Mouse (Mus musculus) kidney, adult 8-10 months (tissue): ENCODE data around the gene Kdr.
A peak's percentile ranks its signal among the peaks of the same experiment; 100 is the strongest.

Experiments used
- DNase-seq, 2 experiments: peaks; one replicate each; pipeline ENCODE4 v3.0.0; 2022

Gene Kdr

DNA sequence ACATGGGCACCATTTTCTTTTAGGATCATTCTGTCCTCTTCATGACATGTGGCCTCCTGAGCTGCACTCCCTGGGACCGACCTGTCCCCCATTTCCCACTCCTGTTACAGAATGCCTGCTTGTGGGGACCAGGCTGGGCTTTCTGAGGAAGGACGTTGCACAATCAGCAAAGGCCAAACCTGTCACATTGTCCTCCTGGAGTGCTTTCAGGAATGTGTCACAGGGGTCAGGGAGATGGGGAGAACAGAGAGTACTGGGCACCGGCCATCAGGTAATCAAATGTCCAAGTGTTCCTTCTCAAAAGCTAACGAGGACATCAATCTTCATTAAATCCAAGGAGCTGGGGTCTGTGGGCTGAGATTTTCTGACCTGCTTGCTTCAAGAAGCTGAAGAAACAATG is 72.2 kb downstream of the Kdr start:
- peak; percentile 34 to 46 for DNase-seq

DNA sequence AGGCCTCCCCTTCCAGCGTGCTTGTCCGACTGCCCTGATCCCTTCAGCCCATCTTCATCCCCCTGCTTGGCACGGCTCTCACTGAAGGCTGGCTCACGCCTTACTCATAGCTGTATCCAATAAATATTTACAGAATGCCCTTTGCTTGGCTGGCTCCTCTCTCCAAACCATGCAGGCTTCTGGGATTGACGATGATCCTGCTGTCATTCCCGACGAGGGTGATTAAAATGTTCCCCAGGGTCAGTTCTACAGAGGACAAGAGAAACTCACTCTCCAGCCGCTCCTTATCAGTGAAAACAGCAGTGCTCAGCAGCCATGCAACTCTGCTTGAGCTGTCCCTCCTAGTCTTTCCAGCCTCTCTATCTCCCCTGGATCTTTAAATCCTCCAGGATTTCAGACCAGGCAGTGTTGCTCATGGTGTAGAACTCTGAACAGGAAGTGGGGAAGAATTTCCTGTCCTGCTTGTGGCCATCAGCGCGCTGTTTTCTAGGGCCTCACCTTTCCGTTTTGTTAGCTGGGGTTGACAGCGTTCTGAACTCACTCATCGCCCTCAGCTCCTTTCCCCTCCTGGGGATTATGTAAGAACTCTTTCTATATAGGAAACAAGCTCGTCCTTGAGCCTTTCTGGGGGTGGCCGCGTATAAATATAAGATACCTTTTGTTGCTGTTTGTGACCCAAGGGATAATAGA is 77.9 kb downstream of the Kdr start:
- peak; percentile 12 to 28 for DNase-seq

DNA sequence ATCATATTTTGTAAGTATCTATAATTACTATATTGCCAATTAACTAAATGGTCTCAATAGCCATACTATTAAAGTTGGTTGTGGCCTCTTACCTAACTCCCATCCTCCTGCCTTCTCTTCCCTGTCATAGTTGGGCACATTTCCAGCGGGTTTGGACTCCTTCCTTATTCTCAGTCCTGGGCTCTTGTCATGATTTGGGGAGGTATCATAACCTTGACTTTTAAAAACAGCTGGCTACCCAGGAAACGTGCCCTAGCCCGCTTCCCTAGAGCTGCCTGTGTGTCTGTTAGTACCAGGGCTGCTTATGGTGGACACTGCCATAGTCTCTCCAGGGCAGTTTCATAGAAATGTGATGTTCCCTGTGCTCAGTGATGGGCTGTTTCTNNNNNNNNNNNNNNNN is 82.9 kb downstream of the Kdr start:
- no peak for DNase-seq

DNA sequence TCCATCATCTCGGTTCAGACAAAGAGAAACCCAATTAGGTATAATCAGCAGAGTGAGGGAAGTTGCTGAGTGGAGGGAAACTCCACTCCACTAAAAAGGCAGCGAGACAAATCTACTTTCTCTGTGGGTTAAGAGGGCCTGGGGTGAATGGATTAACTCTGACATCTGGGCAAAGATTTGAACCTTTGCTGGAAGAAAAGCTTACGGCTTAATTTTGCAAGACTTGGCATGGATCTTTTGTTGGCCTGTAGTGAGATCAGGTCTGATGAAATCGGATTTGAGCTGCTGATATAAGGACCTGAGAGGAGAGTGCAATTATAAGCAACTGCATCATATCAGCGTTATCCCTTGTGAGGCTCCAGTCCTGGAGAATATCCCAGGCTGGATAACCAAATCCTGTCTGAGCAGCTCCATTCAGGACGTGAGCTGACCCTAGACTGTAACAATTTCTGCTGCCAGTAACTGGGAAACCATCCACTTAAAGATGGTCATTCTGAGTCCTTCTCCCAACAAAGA is 85.2 kb downstream of the Kdr start:
- no peak for DNase-seq
